Mouse (Mus musculus): ENCODE measurements around the gene Serpinb11.

Gene Serpinb11

DNA sequence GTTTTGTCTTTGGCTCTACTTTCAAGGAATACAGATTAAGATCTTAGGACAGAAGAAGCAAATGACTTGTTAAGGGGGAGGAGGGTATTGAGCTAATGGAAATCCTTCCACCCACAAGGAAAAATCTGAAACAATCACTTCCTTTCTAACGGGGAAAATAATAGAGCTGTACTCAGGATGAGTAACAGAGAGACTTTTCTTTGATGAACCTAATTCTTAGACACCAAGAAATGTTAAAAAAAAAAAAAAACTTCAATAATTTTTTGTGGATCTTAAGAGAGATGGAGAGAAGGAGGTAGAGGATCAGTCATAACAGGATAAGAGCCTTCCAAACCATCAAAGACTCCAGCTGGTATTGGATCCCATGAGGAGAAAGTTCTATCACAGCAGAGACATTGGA, at the start of gene Serpinb11:
Gene Serpinb11, plus strand, starts transcription at position 301 of the 400 bp plus-strand sequence.
- no peak for DNase-seq (ENCODE audit: low read depth)

DNA sequence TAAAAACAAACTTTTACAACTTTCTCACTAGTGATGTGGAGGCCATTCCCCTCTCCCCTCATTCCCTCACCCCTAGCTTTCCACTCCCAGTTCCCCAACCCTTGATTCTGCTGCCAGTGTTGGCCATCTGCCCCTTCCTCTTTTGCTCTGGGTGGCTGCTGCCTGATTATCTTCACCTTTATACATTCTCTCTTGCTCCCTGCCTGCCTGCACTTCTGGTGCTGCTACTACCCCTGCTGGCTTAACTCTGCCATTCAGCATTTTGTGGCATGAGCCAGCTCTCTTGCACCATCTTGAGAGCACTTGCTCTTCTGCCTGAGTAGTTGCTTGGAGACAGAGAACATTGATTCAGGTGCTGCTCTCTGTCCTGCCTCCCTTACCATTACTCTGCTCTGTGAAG, 15.0 kb upstream of the Serpinb11 start:
- no peak for DNase-seq (ENCODE audit: low read depth)

DNA sequence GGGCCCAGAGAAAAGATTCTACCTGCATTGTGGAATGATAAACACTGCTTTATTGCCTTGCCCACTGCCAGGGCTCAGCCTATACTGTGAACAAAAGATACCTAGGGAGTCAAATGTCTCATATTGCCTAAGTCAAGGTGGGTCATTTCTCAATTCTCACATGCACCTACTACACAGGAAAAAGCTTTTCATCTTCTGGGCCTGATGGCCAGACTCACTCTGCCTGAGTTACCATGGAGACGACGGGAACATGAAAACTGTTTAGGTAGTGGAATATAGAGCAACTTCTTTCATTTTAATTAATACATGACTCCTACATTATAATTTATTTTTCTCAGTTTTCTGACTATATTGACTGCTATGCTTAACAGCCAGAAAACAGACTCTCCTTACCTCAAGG, 14.2 kb upstream of the Serpinb11 start:
- no peak for DNase-seq (ENCODE audit: low read depth)

DNA sequence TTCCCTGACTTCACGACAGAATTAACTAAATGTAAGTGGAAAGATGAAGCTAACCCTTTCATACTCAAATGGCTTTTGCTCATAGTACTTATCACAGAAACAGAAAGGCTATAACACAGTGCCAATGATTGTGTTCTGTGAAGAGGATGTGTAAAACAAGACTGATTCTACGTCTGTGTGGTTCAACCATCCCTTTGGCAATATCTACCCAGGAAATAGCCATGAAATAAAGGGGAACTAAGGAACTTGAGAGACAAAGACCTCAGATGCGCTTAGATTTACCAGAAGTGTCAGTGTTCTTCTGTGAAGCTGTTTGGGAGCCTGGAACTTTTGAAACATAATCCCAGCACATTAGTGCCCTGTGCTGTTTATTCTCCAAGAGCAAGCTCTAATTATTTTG, 10.6 kb upstream of the Serpinb11 start:
- DNase-seq (ENCODE audit: low read depth) = no peak

DNA sequence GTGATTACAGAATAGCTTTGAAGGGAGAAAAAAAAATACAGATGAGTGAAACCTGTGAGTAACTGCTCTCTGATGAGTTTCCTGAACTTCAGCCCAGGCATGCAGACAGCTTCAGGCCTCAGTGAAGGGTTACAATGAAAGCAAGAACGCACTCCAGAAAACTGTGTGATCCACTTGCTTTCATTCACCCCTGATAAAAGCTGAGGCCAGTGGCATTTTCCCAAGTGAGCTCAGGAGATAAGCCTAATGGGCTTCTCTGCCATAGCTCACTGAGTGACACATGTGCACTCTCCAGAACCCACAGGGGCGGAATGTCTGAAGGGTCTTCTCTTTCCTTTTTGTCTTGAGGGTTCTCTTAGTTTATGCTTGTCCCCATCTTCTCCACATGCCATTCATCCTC, 9.9 kb upstream of the Serpinb11 start:
- no peak for DNase-seq (ENCODE audit: low read depth)

DNA sequence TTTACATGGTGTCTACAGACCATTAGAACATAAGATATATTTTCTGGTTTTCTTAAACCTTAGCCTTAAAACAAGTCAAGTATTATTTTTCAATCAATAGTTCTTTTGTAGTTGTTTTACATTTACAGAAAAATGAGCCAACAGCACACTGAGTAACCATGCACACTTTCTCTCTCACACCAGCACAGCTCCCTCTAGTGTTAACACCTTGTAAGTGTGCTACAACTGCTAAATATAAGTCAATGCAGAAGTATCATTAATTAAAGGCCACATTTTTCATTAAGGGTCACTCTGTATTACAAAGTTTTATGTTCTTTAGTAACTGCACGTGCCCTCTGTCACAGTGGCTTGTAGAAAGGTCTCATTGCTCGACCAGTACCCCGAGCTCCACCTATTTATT, 8.0 kb upstream of the Serpinb11 start:
- no peak for DNase-seq (ENCODE audit: low read depth)

DNA sequence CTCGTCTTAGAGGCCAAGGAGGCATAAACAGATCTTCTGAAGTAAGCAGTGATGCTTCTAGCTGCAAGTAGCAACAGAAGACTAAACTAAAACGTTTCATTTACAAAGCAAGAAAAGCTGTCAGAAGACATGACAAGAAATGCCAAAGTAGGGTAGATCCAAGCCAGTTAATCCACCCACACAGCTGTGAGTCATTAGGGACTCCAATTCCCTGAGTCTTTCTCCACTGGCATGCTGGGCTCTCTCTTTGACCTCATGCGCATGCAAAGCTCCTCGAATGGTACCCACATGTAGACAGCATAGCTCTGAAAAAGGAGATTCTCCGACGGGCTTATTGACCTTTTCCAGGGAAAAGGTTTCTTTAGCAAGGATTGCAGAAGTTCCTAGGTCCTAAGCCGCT, 5.0 kb downstream of the Serpinb11 start:
- peak; percentile 2 for DNase-seq (ENCODE audit: low read depth)

DNA sequence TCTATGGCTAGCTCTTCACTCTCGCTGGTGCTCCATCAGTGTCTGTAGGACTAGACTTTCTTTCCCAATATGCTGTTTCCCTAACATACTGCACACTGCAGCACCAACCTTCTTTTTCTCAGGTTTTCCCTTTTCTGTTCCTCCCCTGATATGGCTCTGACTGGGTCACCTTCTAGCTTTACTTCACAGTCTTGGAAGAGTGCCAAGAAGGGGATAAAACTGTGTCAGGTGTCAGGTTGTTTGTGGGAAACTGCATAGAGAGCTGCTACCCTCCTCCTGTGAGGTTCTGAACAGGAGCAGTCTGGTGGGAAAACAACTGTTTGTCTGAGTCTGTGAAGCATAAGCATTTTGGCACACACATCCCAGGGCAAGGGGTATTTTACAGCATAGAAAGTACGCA, 7.9 kb downstream of the Serpinb11 start:
- no peak for DNase-seq (ENCODE audit: low read depth)

DNA sequence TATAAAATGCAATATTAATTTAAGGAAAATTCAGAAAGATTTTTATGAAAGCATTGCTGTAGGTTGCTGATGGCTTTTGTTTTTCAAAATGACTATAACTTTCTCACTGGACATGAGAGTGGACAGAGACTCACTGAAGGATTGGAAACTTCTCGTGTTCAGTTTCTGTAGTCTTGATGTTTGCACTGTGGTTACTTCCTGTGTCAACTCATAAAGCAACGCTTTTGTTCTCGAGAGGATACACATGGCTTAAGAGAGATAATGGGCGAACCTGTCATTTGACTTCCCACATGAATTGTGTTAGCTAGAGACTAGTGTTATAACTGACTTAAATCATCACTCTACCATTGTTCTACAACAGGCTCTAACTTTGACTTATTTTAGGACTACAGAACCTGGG, 16.0 kb downstream of the Serpinb11 start:
- DNase-seq (ENCODE audit: low read depth) = no peak

DNA sequence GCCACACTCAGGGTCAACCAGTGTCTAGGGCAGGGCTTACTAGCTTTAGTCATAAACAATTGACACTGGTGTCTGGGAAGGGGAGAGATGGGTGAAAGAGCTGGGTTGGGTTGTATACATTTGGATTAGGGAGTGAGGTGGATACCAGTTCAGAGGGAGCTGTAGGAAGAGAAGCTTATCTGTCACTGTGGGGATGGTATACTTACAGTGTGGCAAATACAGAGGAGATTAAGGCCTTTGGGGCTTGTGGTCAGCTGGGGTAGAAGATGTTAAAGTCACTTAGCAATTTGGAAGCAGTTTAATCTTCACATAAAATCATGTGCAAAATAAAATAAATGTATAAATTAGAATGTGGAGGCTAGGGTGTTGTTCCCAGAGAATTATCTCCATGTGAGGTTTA, 17.4 kb downstream of the Serpinb11 start:
- DNase-seq (ENCODE audit: low read depth) = no peak

DNA sequence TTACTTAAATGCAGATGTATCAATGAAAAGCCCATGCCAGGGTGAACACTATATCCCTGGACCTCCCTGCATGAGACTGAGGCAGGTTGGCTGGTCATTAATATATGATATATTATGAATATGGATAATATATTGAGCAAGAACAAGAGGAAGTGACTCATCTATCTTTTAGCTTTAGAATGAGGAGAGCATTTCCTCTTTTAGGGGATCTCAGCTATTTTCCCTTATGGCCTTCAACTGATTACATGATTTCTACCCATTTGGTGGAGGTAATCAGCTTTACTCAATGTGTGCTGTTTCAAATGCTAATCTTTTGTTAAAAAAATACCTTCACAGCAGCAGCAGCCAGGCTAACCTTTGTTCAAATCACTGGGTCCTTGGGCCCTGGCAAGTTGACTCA, 20.5 kb downstream of the Serpinb11 start:
- DNase-seq (ENCODE audit: low read depth) = no peak

DNA sequence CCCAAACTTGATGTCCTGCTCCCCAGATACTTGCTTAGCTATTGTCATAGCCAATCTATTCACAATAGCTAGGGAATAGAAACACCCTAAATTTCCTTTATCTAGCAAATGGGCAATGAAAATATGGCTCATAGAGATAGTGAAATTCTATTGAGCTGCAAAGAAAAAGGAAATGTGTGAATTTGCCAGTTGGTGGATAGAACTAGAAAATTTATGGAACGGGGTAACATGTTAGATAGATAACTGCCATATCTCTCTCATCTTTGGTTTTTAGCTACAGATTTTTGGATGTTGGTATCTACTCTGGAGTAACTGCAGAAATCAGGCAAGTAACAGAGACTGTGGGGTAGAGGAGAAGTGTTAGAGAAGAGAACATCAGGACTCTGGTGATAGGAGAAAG, 21.4 kb downstream of the Serpinb11 start:
- no peak for DNase-seq (ENCODE audit: low read depth)

DNA sequence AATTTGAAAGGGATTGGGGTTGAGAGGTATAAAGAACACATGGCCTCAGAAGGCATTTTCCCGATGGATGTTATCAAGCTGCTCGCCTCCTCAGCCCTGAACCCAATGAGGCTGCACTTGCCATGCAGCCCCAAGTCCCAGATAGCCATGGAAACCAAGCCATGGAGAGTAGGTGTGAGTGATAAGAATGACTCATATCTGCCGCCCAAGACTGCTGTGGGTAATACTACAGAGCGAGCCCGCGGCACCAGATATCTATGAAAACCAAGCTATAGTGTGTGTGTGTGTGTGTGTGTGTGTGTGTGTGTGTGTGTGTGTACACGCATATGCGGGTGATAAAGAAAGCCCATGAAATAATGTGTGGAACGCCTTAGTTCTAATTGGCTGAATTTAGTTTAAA, 23.5 kb downstream of the Serpinb11 start:
- no peak for DNase-seq (ENCODE audit: low read depth)

DNA sequence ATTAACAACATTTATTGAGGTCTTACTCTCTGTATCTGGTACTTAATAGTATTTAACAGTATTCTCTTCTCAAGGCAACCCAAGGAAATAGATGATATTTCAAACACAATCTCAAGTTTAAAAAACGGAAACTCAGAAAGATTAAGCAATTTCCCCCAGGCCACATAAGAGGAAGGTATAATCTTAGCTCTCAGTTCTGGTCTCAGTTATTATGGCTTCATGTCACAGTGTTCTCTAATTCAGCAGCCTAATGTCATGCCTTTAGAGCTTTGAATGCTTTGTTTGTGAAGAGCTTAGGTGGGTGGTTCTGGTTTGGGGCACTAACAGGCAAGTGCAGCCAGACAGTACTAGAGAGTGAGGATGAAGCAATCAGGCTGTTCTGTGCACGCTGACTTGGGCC, 28.8 kb downstream of the Serpinb11 start:
- DNase-seq (ENCODE audit: low read depth) = no peak

DNA sequence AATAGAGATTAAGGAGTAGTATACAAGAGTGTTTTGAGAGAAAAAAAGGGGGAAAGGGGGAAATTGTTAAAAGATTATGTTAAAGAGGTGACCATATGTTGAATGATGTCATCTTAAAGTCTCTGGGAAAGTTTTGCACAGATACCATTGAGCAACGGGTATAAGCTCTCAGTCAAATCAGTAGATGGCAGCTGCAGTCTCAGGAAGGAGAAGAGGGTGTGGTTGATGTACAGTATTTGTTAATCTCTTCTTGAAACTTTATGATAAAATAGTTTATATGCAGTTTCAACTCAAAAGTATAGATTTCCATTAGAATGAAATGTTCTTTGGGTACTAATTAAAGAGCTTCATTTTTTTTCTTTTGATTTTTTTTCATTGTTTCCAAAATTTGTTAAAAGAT, 36.5 kb downstream of the Serpinb11 start:
- DNase-seq (ENCODE audit: low read depth) = no peak

DNA sequence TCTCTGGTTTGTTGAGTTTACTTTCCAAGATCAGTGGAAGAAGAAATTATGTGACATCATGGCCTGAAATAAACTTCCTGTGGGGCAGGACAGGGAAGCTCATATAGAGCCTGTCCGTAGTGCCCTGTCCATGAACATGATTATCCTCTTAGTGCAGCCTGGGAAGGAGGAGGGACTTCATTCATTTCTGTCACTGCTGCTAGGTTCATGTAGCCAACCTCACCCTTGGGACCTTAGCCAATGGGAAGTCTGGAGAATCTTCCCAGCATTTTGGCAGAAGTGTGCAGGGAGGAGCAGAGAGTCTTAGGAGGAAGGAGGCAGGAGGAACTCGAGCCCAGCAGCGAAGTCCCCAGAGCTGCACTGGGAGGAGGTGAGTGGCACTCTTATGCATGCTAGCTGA, 38.4 kb downstream of the Serpinb11 start, which contains the start of gene Serpinb7:
Gene Serpinb7, plus strand, starts transcription at position 301 of the 400 bp plus-strand sequence.
- DNase-seq (ENCODE audit: low read depth) = no peak

DNA sequence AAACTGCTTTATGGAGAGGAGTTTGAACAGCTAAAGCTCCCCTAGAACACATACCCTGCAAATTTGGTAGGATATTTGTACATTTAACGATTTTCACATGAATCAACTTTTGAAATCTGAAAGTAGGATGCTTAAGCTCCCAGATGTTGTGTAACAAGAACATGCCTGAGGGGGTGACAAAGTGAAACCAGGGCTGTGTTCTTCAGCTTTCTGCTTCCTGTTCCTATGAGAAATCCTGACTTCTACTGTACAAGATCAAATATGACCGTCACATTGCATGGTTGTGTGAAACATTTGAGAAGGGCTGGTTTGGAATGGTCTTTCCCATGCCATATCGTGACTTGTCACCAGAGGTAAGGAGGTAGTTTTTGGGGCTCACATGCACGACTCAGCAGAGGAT, 41.1 kb downstream of the Serpinb11 start:
- no peak for DNase-seq (ENCODE audit: low read depth)

DNA sequence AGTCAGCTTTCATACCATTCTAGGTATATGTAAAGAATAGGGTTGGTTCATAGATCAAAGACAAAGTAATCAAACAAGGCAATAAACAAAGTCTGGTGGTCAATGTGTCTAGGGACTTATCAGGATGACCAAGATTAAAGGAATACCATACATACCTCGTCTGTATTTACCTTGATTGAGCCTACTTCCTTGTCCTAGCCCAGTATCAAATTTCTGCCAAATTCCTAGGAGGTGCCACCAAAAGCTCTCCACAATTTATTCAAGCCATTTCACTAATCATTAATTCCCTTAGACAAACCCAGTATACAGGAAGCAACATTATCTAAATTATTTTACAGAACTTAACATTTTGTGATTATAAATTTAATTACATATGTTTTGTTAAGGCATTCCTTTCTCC, 53.7 kb downstream of the Serpinb11 start:
- DNase-seq (ENCODE audit: low read depth) = no peak

DNA sequence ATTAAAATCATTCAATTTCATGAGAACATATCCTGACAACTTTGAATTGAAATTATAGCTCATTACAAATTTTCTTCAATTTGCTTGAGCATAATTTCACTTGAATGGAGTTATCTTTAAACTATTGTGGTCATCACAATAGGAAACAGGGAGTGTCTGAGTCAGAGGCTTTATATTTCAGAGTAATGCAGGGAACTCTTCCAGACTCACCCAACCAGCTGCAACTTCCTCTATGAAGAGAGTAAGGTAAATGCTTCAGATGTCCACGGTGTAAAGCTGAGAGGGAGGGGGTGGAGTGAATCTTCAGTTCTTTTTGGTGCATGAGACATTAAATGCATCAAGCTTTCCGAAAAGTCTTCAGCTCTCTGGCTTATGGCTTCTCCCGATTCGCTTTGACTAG, 61.5 kb downstream of the Serpinb11 start:
- DNase-seq (ENCODE audit: low read depth) = no peak
